Mouse (Mus musculus): ENCODE data around the gene Rufy4.

- no peak for TF ChIP-seq POLR2A (IDR thresholded peaks at IDR 0.05; ENCODE audit: insufficient read length, low read depth)
- no peak for TF ChIP-seq E2F4 (IDR thresholded peaks at IDR 0.05; ENCODE audit: insufficient read depth)
- TF ChIP-seq POLR2AphosphoS2 (IDR thresholded peaks at IDR 0.05; ENCODE audit: insufficient read length, low read depth) = no peak
- TF ChIP-seq MAX (IDR thresholded peaks at IDR 0.05; ENCODE audit: low read depth) = no peak
- TF ChIP-seq MYOG (IDR thresholded peaks at IDR 0.05; ENCODE audit: control insufficient read depth in 1 of 3, insufficient read depth in 1 of 3, insufficient read length in 2 of 3, low read depth in 2 of 3) = no peak
- TF ChIP-seq TCF12 (IDR thresholded peaks at IDR 0.05; ENCODE audit: insufficient read depth, poor library complexity, severe bottlenecking) = no peak
- TF ChIP-seq USF1 (IDR thresholded peaks at IDR 0.05; ENCODE audit: low read depth) = no peak
- TF ChIP-seq CEBPB (IDR thresholded peaks at IDR 0.05; ENCODE audit: insufficient read depth, poor library complexity, severe bottlenecking) = no peak
- no peak for TF ChIP-seq TCF3 (IDR thresholded peaks at IDR 0.05; ENCODE audit: insufficient read length, low read depth)
- TF ChIP-seq MYOD1 (IDR thresholded peaks at IDR 0.05; ENCODE audit: control insufficient read depth in 1 of 3, insufficient read length in 2 of 3, low read depth in 2 of 3) = no peak
These were observed 56.1 kb downstream of the Rufy4 start for GRCm38 (mm10) chr1:74181462-74181861.
